Mouse (Mus musculus): ENCODE data around the gene Vps4b. TPM values are rescaled to one million over a fixed set of nuclear protein-coding genes. Genes with fewer than 3 reads are reported as not detected.
A peak's percentile ranks its signal among the peaks of the same experiment; 100 is the strongest.

Gene Vps4b
- polyA plus RNA-seq, 1 experiment from 2014 or later = 60.9 TPM

- Histone ChIP-seq H3K27me3 (replicated peaks; ENCODE audit: control insufficient read depth, insufficient read depth, low read length) (no peaks in the 10 kb centered on the region), H3K9me3 (ENCODE audit: control insufficient read depth) (no peaks in the 10 kb centered on the region), H3K4me1 (replicated peaks; ENCODE audit: control insufficient read depth, insufficient read depth, low read length) (0 out of 2 replicates have a peak, but pooled peaks cover 3% of the 10 kb centered on the region), H3K36me3 (ENCODE audit: control insufficient read depth, insufficient read depth) (no peaks in the 10 kb centered on the region), H3K27ac (ENCODE audit: low read depth, low read length) (no peak overlapping the region), H3K4me3 (ENCODE audit: low read depth, low read length) (no peak overlapping the region), H3K4me2 (replicated peaks; ENCODE audit: low read depth) (no peak overlapping the region), H3K9ac (ENCODE audit: low read depth, low read length) (no peak overlapping the region)
- WGBS = 34% methylated on average over 7 of the region's 7 CpGs
- no peak for ATAC-seq
- TF ChIP-seq CTCF (IDR thresholded peaks at IDR 0.05; ENCODE audit: low read depth) = peak; percentile 94
These were observed 79.4 kb downstream of the Vps4b start for GRCm38 (mm10) chr1:106717071-106717601.

- H3K9ac ChIP-seq (ENCODE audit: low read depth, low read length) = no peak overlapping the region
- no peaks in the 10 kb centered on the region for H3K9me3 ChIP-seq (ENCODE audit: control insufficient read depth)
- H3K36me3 ChIP-seq (ENCODE audit: control insufficient read depth, insufficient read depth) = no peaks in the 10 kb centered on the region
- H3K4me3 ChIP-seq (ENCODE audit: low read depth, low read length) = no peak overlapping the region
- no peaks in the 10 kb centered on the region for H3K27me3 ChIP-seq (replicated peaks; ENCODE audit: control insufficient read depth, insufficient read depth, low read length)
- ATAC-seq = no peak
- no peak for TF ChIP-seq CTCF (IDR thresholded peaks at IDR 0.05; ENCODE audit: low read depth)
- H3K27ac ChIP-seq (ENCODE audit: low read depth, low read length) = no peak overlapping the region
- no peak overlapping the region for H3K4me2 ChIP-seq (replicated peaks; ENCODE audit: low read depth)
- 0 out of 2 replicates have a peak, but pooled peaks cover 3% of the 10 kb centered on the region for H3K4me1 ChIP-seq (replicated peaks; ENCODE audit: control insufficient read depth, insufficient read depth, low read length)
- 88% methylated on average over 3 of the region's 3 CpGs for WGBS
These were observed 80.4 kb downstream of the Vps4b start for GRCm38 (mm10) chr1:106716141-106716540.

DNA sequence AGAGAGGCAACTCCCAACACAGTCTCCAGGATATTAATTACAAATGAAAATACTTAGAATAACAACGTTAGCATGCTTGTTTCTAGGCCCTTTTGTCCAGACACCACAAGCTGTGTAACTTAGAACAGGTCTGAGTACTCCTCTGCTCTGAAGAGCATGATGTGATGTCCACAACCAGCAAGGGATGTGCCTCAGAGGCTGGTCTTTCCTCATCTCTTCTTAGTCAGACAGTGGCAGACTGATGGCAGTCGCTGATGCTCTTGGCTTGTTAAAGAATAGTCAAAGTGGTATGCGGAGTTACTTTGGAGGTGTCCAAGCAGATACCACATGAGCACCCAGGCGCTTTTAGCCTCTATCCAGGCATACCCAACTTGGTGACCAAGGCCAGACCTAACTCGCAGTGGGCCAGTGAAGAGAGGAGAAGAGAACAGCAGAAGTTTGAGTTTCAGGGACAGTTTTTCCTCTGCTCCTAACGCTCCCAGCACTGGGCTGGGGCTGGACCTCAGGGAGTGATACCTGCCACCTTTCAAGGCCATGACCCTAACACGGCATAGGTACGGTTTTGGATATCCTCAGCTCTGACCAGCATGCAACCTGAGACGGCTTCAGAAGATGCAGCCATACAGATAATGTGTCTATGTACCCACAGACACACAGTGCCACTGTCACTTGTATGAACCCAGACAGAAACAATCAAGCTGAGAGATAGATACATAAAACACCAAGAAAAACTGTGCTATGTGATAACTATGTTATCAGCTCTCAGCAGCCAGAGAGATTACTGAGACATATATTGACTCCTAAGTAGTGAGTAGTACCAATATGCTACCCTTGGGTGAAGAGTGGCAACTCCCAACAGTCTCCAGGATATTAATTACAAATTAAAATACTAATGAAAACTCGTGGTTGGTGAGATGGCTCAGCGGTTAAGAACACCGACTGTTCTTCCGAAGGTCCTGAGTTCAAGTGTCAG lies 81.1 kb downstream of the Vps4b start:
- H3K4me3 ChIP-seq (ENCODE audit: low read depth, low read length) = no peak overlapping the region
- 90% methylated on average over 13 of the region's 13 CpGs for WGBS
- H3K4me1 ChIP-seq (replicated peaks; ENCODE audit: control insufficient read depth, insufficient read depth, low read length) = 0 out of 2 replicates have a peak, but pooled peaks cover 3% of the 10 kb centered on the region
- H3K9me3 ChIP-seq (ENCODE audit: control insufficient read depth) = no peaks in the 10 kb centered on the region
- no peaks in the 10 kb centered on the region for H3K36me3 ChIP-seq (ENCODE audit: control insufficient read depth, insufficient read depth)
- H3K9ac ChIP-seq (ENCODE audit: low read depth, low read length) = no peak overlapping the region
- ATAC-seq = no peak
- no peak for TF ChIP-seq CTCF (IDR thresholded peaks at IDR 0.05; ENCODE audit: low read depth)
- no peaks in the 10 kb centered on the region for H3K27me3 ChIP-seq (replicated peaks; ENCODE audit: control insufficient read depth, insufficient read depth, low read length)
- no peak overlapping the region for H3K4me2 ChIP-seq (replicated peaks; ENCODE audit: low read depth)
- H3K27ac ChIP-seq (ENCODE audit: low read depth, low read length) = no peak overlapping the region

DNA sequence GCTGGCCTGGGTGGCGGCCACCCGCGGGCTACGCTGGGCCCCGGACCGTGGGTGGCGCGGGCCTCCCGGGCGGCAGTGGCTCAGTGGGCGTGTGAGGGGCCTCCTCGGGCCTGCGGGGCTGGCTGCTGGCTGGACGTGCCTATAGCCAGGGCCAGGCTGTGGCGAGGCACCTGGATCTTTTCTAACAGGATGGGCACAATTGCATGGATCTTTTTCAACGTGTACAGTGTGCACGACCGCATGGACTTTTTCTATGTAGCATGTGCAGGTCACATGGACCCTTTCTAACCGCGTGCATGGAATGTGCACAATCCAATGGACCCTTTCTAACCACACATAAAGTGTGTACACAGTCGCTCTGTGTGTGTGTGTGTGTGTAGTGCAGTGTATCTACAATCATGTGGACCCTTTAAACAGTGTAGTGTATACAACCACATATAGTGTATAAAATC lies 82.0 kb downstream of the Vps4b start:
- no peak for TF ChIP-seq CTCF (IDR thresholded peaks at IDR 0.05; ENCODE audit: low read depth)
- Histone ChIP-seq H3K36me3 (ENCODE audit: control insufficient read depth, insufficient read depth) (no peaks in the 10 kb centered on the region), H3K4me3 (ENCODE audit: low read depth, low read length) (peak overlapping the region; percentile 85), H3K9ac (ENCODE audit: low read depth, low read length) (peak overlapping the region; percentile 70), H3K4me2 (replicated peaks; ENCODE audit: low read depth) (peak overlapping the region; percentile 92), H3K27ac (ENCODE audit: low read depth, low read length) (peak overlapping the region; percentile 75; the same call in 1 of the 2 replicates), H3K4me1 (replicated peaks; ENCODE audit: control insufficient read depth, insufficient read depth, low read length) (0 out of 2 replicates have a peak, but pooled peaks cover 3% of the 10 kb centered on the region), H3K27me3 (replicated peaks; ENCODE audit: control insufficient read depth, insufficient read depth, low read length) (no peaks in the 10 kb centered on the region), H3K9me3 (ENCODE audit: control insufficient read depth) (no peaks in the 10 kb centered on the region)
- ATAC-seq = no peak; the same call in 1 of the 2 replicates
- WGBS = 4% methylated on average over 21 of the region's 21 CpGs

Other genes starting within 250 kb of the Vps4b start
- gene Bcl2, start 82.5 kb downstream of the Vps4b start, polyA plus RNA-seq (2015; fragmentation: Nextera tagmentation; extraction: Ambion mirVana) = 3.4 and 3.9 TPM in 2 replicates
- gene Kdsr, start 37.0 kb downstream of the Vps4b start, polyA plus RNA-seq (2015; fragmentation: Nextera tagmentation; extraction: Ambion mirVana) = 10.8 and 11.3 TPM in 2 replicates
- gene Serpinb5, start 64.4 kb upstream of the Vps4b start, polyA plus RNA-seq (2015; fragmentation: Nextera tagmentation; extraction: Ambion mirVana) = 0.38 and 0.75 TPM in 2 replicates
- gene Serpinb12, start 137.7 kb upstream of the Vps4b start, polyA plus RNA-seq (2015; fragmentation: Nextera tagmentation; extraction: Ambion mirVana) = not detected in 2 replicates
- not detected in 2 replicates for gene Serpinb13, start 184.3 kb upstream of the Vps4b start, polyA plus RNA-seq (2015; fragmentation: Nextera tagmentation; extraction: Ambion mirVana)

Measured in intestine, postnatal 0 days (tissue).